Mouse (Mus musculus) Muller cell, postnatal 12 days (primary cell): ENCODE measurements around the gene Tdgf1.

Experiments
- DNase-seq: peaks from one replicate; pipeline ENCODE4 v3.0.0-alpha.2; 2015; ENCODE audit errors: inconsistent ontology term

The Tdgf1 gene

GRCm38 (mm10) chr9:110953550-110954461 lies 7.8 kb upstream of the Tdgf1 start:
- peak; percentile 74 for DNase-seq

GRCm38 (mm10) chr9:110952931-110953549 lies 7.1 kb upstream of the Tdgf1 start:
- no peak for DNase-seq

- no peak for DNase-seq
These were observed 6.4 kb upstream of the Tdgf1 start for GRCm38 (mm10) chr9:110952398-110952797.

- DNase-seq: no peak
These were observed 5.9 kb upstream of the Tdgf1 start for GRCm38 (mm10) chr9:110951866-110952265.

- DNase-seq: no peak
These were observed 5.4 kb upstream of the Tdgf1 start, which contains the start of gene Lrrc2 for GRCm38 (mm10) chr9:110951397-110951796. Gene Lrrc2, plus strand, starts transcription at chr9:110951545.

GRCm38 (mm10) chr9:110950109-110950508 lies 4.2 kb upstream of the Tdgf1 start:
- DNase-seq: no peak

GRCm38 (mm10) chr9:110948813-110949310 lies 2.9 kb upstream of the Tdgf1 start:
- DNase-seq: no peak

GRCm38 (mm10) chr9:110947900-110948299 lies 1.9 kb upstream of the Tdgf1 start:
- no peak for DNase-seq

GRCm38 (mm10) chr9:110947261-110947661 lies 1.3 kb upstream of the Tdgf1 start:
- DNase-seq: no peak

- no peak for DNase-seq
These were observed 638 bp upstream of the Tdgf1 start for GRCm38 (mm10) chr9:110946548-110947044.

- no peak for DNase-seq
These were observed 615 bp downstream of the Tdgf1 start for GRCm38 (mm10) chr9:110945343-110945742.

GRCm38 (mm10) chr9:110944265-110944664 lies 1.7 kb downstream of the Tdgf1 start:
- no peak for DNase-seq

- DNase-seq: no peak
These were observed 8.2 kb downstream of the Tdgf1 start for GRCm38 (mm10) chr9:110937506-110938490.

GRCm38 (mm10) chr9:110935941-110936340 lies 10.0 kb downstream of the Tdgf1 start:
- DNase-seq: no peak

GRCm38 (mm10) chr9:110933850-110934437 lies 12.0 kb downstream of the Tdgf1 start:
- DNase-seq: peak; percentile 32

- DNase-seq: peak; percentile 74
These were observed 14.4 kb downstream of the Tdgf1 start for GRCm38 (mm10) chr9:110931573-110931972.

- DNase-seq: peak; percentile 53
These were observed 23.2 kb downstream of the Tdgf1 start for GRCm38 (mm10) chr9:110922759-110923158.

- DNase-seq: no peak
These were observed 25.1 kb downstream of the Tdgf1 start for GRCm38 (mm10) chr9:110920665-110921419.

- no peak for DNase-seq
These were observed 29.2 kb downstream of the Tdgf1 start, which contains the start of gene Fam240a for GRCm38 (mm10) chr9:110916786-110917185. Gene Fam240a, minus strand, starts transcription at chr9:110916861.

GRCm38 (mm10) chr9:110915466-110915865 lies 30.5 kb downstream of the Tdgf1 start:
- DNase-seq: no peak
